Mouse (Mus musculus): Measurements from ENCODE around the gene Zfyve28. TPM values are rescaled to one million over a fixed set of nuclear protein-coding genes. Genes with fewer than 3 reads are reported as not detected.

Zfyve28 gene
- total and polyA plus RNA-seq, 2 experiments from 2014 or later: 3.0 to 10.1 TPM

- ATAC-seq (no peak), DNase-seq (ENCODE audit: low spot score) (no peak)
- H3K4me1 ChIP-seq (ENCODE audit: insufficient read depth, low read length): no peaks in the 10 kb centered on the region
- H3K9me3 ChIP-seq (ENCODE audit: low read length): no peaks in the 10 kb centered on the region
- no peaks in the 10 kb centered on the region for H3K27me3 ChIP-seq (ENCODE audit: insufficient read depth, low read length)
- H3K27ac ChIP-seq: no peak overlapping the region
- H3K4me2 ChIP-seq (ENCODE audit: low read depth, low read length): no peak overlapping the region
- WGBS: 74% methylated on average over 8 of the region's 8 CpGs
- no peak overlapping the region for H3K4me3 ChIP-seq (ENCODE audit: low read length)
- no peak for TF ChIP-seq CTCF (IDR thresholded peaks at IDR 0.05; ENCODE audit: low read depth)
- H3K9ac ChIP-seq (replicated peaks; ENCODE audit: low read length): no peak overlapping the region
- no peaks in the 10 kb centered on the region for H3K36me3 ChIP-seq (ENCODE audit: insufficient read depth, low read length)
Observed at GRCm38 (mm10) chr5:34232481-34233220, 55.6 kb downstream of the Zfyve28 start.

- Histone ChIP-seq H3K36me3 (ENCODE audit: insufficient read depth, low read length) (no peaks in the 10 kb centered on the region), H3K27me3 (ENCODE audit: insufficient read depth, low read length) (no peaks in the 10 kb centered on the region), H3K4me1 (ENCODE audit: insufficient read depth, low read length) (no peaks in the 10 kb centered on the region), H3K4me2 (ENCODE audit: low read depth, low read length) (no peak overlapping the region), H3K9me3 (ENCODE audit: low read length) (no peaks in the 10 kb centered on the region), H3K27ac (no peak overlapping the region), H3K4me3 (ENCODE audit: low read length) (no peak overlapping the region), H3K9ac (replicated peaks; ENCODE audit: low read length) (no peak overlapping the region)
- ATAC-seq (no peak), DNase-seq (ENCODE audit: low spot score) (no peak)
- WGBS: 86% methylated on average over 6 of the region's 6 CpGs
- TF ChIP-seq CTCF (IDR thresholded peaks at IDR 0.05; ENCODE audit: low read depth): no peak
Observed at GRCm38 (mm10) chr5:34231901-34232300, 56.3 kb downstream of the Zfyve28 start.

GRCm38 (mm10) chr5:34230599-34231485 is 57.4 kb downstream of the Zfyve28 start:
- no peaks in the 10 kb centered on the region for H3K27me3 ChIP-seq (ENCODE audit: insufficient read depth, low read length)
- H3K4me1 ChIP-seq (ENCODE audit: insufficient read depth, low read length): no peaks in the 10 kb centered on the region
- DNase-seq (ENCODE audit: low spot score) (no peak), ATAC-seq (no peak)
- H3K36me3 ChIP-seq (ENCODE audit: insufficient read depth, low read length): no peaks in the 10 kb centered on the region
- H3K9me3 ChIP-seq (ENCODE audit: low read length): no peaks in the 10 kb centered on the region
- no peak for TF ChIP-seq CTCF (IDR thresholded peaks at IDR 0.05; ENCODE audit: low read depth)
- H3K9ac ChIP-seq (replicated peaks; ENCODE audit: low read length): no peak overlapping the region
- H3K4me3 ChIP-seq (ENCODE audit: low read length): no peak overlapping the region
- no peak overlapping the region for H3K4me2 ChIP-seq (ENCODE audit: low read depth, low read length)
- no peak overlapping the region for H3K27ac ChIP-seq
- WGBS: 88% methylated on average over 9 of the region's 9 CpGs

- Histone ChIP-seq H3K27me3 (ENCODE audit: insufficient read depth, low read length) (no peaks in the 10 kb centered on the region), H3K27ac (no peak overlapping the region), H3K4me2 (ENCODE audit: low read depth, low read length) (no peak overlapping the region), H3K4me3 (ENCODE audit: low read length) (no peak overlapping the region), H3K36me3 (ENCODE audit: insufficient read depth, low read length) (no peaks in the 10 kb centered on the region), H3K4me1 (ENCODE audit: insufficient read depth, low read length) (no peaks in the 10 kb centered on the region), H3K9ac (replicated peaks; ENCODE audit: low read length) (no peak overlapping the region), H3K9me3 (ENCODE audit: low read length) (no peaks in the 10 kb centered on the region)
- no peak for DNase-seq (ENCODE audit: low spot score)
- WGBS: 92% methylated on average over 5 of the region's 5 CpGs
- TF ChIP-seq CTCF (IDR thresholded peaks at IDR 0.05; ENCODE audit: low read depth): no peak
- no peak for ATAC-seq
Observed at GRCm38 (mm10) chr5:34229503-34229902, 58.7 kb downstream of the Zfyve28 start.

- no peaks in the 10 kb centered on the region for H3K36me3 ChIP-seq (ENCODE audit: insufficient read depth, low read length)
- H3K27ac ChIP-seq: no peak overlapping the region
- 56% methylated on average over 2 of the region's 2 CpGs for WGBS
- ATAC-seq (no peak), DNase-seq (ENCODE audit: low spot score) (no peak)
- no peaks in the 10 kb centered on the region for H3K27me3 ChIP-seq (ENCODE audit: insufficient read depth, low read length)
- H3K4me1 ChIP-seq (ENCODE audit: insufficient read depth, low read length): no peaks in the 10 kb centered on the region
- no peak overlapping the region for H3K4me2 ChIP-seq (ENCODE audit: low read depth, low read length)
- no peak for TF ChIP-seq CTCF (IDR thresholded peaks at IDR 0.05; ENCODE audit: low read depth)
- H3K9me3 ChIP-seq (ENCODE audit: low read length): no peaks in the 10 kb centered on the region
- no peak overlapping the region for H3K4me3 ChIP-seq (ENCODE audit: low read length)
- no peak overlapping the region for H3K9ac ChIP-seq (replicated peaks; ENCODE audit: low read length)
Observed at GRCm38 (mm10) chr5:34225516-34225915, 62.7 kb downstream of the Zfyve28 start.

GRCm38 (mm10) chr5:34224515-34224914 is 63.7 kb downstream of the Zfyve28 start:
- Histone ChIP-seq H3K9ac (replicated peaks; ENCODE audit: low read length) (no peak overlapping the region), H3K9me3 (ENCODE audit: low read length) (no peaks in the 10 kb centered on the region), H3K27me3 (ENCODE audit: insufficient read depth, low read length) (no peaks in the 10 kb centered on the region), H3K4me2 (ENCODE audit: low read depth, low read length) (no peak overlapping the region), H3K4me1 (ENCODE audit: insufficient read depth, low read length) (no peaks in the 10 kb centered on the region), H3K27ac (no peak overlapping the region), H3K36me3 (ENCODE audit: insufficient read depth, low read length) (no peaks in the 10 kb centered on the region), H3K4me3 (ENCODE audit: low read length) (no peak overlapping the region)
- no peak for DNase-seq (ENCODE audit: low spot score)
- WGBS: 88% methylated on average over 5 of the region's 5 CpGs
- no peak for TF ChIP-seq CTCF (IDR thresholded peaks at IDR 0.05; ENCODE audit: low read depth)
- no peak for ATAC-seq

Data from hindbrain, postnatal 0 days (tissue).